ENCODE assay signal across 8 mouse cellular contexts in the genomic region with DNA sequence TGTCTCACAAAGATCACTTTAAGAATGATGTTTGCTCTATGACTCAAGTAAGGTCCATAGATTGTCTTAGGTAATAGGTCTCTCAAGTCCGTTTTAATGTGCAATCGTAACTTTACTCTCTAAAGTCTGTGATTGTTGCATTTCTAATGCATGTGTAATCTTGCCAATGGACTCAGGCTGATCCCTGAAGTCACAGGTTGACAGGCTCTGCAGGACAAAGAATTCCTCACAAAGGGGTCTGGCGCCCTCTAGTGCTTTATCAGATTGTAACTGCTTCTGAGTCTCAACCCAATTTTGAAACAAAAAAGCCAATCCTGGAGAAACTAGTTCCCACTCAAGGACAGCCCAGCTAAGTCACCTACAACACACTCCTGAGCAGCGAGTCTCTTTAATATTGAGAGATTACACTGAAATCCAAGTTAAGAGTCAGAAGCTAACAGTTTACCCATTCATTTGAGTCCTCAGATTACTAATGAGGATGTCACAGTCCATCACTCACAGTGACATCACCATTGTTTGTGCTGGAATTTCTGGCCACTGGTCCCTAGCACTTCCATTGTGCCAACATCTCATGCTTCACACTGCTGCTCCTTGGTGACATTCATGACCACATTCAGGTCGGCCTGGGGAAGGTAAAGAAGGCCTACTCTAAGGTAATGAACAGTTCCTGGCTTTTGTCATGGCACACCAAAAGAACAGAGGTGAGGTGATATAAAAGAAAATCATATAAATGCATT. TPM values are rescaled to one million over a fixed set of nuclear protein-coding genes. Genes with fewer than 3 reads are reported as not detected.
DNase-seq lines count a peak whose midpoint lies in the region; ATAC-seq lines count a peak whose summit lies in the region.

No protein-coding gene starts in this region.

- intact Hi-C loops in left cerebral cortex, postnatal 10 days (cut with DNase I) = loop anchor here (5.0 kb wide), 2 partner anchors 768 to 1608 kb away; a partner anchor contains a TSS

- H3K4me3 ChIP-seq in intestine, embryonic 14.5 days (ENCODE audit: low read depth, low read length) = no peak overlapping the region
- no peak overlapping the region for H3K4me3 ChIP-seq in midbrain, embryonic 14.5 days (replicated peaks; ENCODE audit: low read depth, low read length)

- no peak overlapping the region for H3K27ac ChIP-seq in intestine, embryonic 14.5 days (ENCODE audit: low read depth)
- no peak overlapping the region for H3K27ac ChIP-seq in midbrain, embryonic 14.5 days (replicated peaks; ENCODE audit: low read depth, low read length)

- H3K9me3 ChIP-seq in intestine, embryonic 14.5 days (ENCODE audit: control insufficient read depth, low read length) = no peaks in the 10 kb centered on the region
- no peaks in the 10 kb centered on the region for H3K9me3 ChIP-seq in midbrain, embryonic 14.5 days (ENCODE audit: control insufficient read depth, low read length)

- peak; percentile 23 to 34 for DNase-seq in urinary bladder, adult 18-20 months (ENCODE audit: low spot score in 2 of 2)
- DNase-seq in urinary bladder, postnatal 10 days (ENCODE audit: low spot score) = no peak
- DNase-seq in cerebellum, postnatal 10 days = peak; percentile 90 to 93
- DNase-seq in frontal cortex, postnatal 25 days (ENCODE audit: low spot score in 2 of 2) = peak; percentile 29 to 57
- peak; percentile 79 for DNase-seq in intestine, embryonic 14.5 days (ENCODE audit: low spot score)
- DNase-seq in left cerebral cortex, postnatal 10 days (ENCODE audit: extremely low spot score in 1 of 2, low spot score in 2 of 2) = peak; percentile 70 to 78
- DNase-seq in midbrain, embryonic 14.5 days = peak; percentile 94
- peak; percentile 24 to 43 for DNase-seq in spleen, postnatal 36 days (ENCODE audit: low spot score in 2 of 2)

- no peak overlapping the region for H3K4me2 ChIP-seq in intestine, embryonic 14.5 days (ENCODE audit: low read length)
- H3K4me2 ChIP-seq in midbrain, embryonic 14.5 days (ENCODE audit: low read length) = no peak overlapping the region

- no peaks in the 10 kb centered on the region for H3K36me3 ChIP-seq in intestine, embryonic 14.5 days (ENCODE audit: control insufficient read depth, insufficient read depth, low read length)
- no peaks in the 10 kb centered on the region for H3K36me3 ChIP-seq in midbrain, embryonic 14.5 days (ENCODE audit: control insufficient read depth, insufficient read depth, low read length)

- H3K9ac ChIP-seq in intestine, embryonic 14.5 days (ENCODE audit: low read length) = no peak overlapping the region
- H3K9ac ChIP-seq in midbrain, embryonic 14.5 days (replicated peaks; ENCODE audit: low read length) = no peak overlapping the region

- WGBS in intestine, embryonic 14.5 days = 18% methylated on average over 5 of the region's 5 CpGs
- 4% methylated on average over 5 of the region's 5 CpGs for WGBS in midbrain, embryonic 14.5 days

- peaks cover 17% of the 10 kb centered on the region for H3K4me1 ChIP-seq in intestine, embryonic 14.5 days (replicated peaks; ENCODE audit: control insufficient read depth, insufficient read depth, low read length)
- no peaks in the 10 kb centered on the region; the same call in 1 of the 2 replicates for H3K4me1 ChIP-seq in midbrain, embryonic 14.5 days (ENCODE audit: control insufficient read depth, insufficient read depth, low read length)

- H3K27me3 ChIP-seq in intestine, embryonic 14.5 days (replicated peaks; ENCODE audit: control insufficient read depth, insufficient read depth, low read length) = no peaks in the 10 kb centered on the region
- no peaks in the 10 kb centered on the region for H3K27me3 ChIP-seq in midbrain, embryonic 14.5 days (ENCODE audit: control insufficient read depth, insufficient read depth, low read length)

- peak; percentile 59; the same call in 1 of the 2 replicates for ATAC-seq in intestine, embryonic 14.5 days (replicated peaks; ENCODE audit: low FRiP score, low TSS enrichment, low read depth)
- no peak; the same call in 1 of the 2 replicates for ATAC-seq in midbrain, embryonic 14.5 days (ENCODE audit: low FRiP score, low TSS enrichment)

RNA-seq across cellular contexts. Expression of a gene that starts 19.9 kb away (rescaled TPM):
- 11.9 TPM in 2 replicates for polyA plus RNA-seq in intestine, embryonic 14.5 days (2014; fragmentation: Nextera tagmentation; extraction: Ambion mirVana)
- total RNA-seq in left cerebral cortex, postnatal 10 days (2021) = 10 to 100 TPM; 17.8 to 18.2 TPM
- polyA plus RNA-seq in midbrain, embryonic 14.5 days (2014; fragmentation: Nextera tagmentation; extraction: Ambion mirVana) = 5.3 and 6.0 TPM in 2 replicates

RNA-seq across cellular contexts. Expression of a gene that starts 58.2 kb away (rescaled TPM):
- polyA plus RNA-seq in intestine, embryonic 14.5 days (2014; fragmentation: Nextera tagmentation; extraction: Ambion mirVana) = 15.6 and 18.5 TPM in 2 replicates
- total RNA-seq in left cerebral cortex, postnatal 10 days (2021) = 1 to 10 TPM; 1.2 to 2.5 TPM
- polyA plus RNA-seq in midbrain, embryonic 14.5 days (2014; fragmentation: Nextera tagmentation; extraction: Ambion mirVana) = 3.5 and 5.3 TPM in 2 replicates
